Mouse (Mus musculus) layer of hippocampus, adult 2 months (tissue): ENCODE measurements at regions not wholly inside any gene's neighbourhood (a gene's known extent, or its start where the extent isn't known, plus 50 kb on each side); places are given as distances from the start of the nearest gene placed in this dataset.
"Not testable (repeated sequence)": the region's sequence is repeated elsewhere in the genome, so short reads cannot be mapped to it uniquely, and the experiment has no call there.

Experiments
- DNase-seq, 2 experiments: peaks; one replicate each; pipeline ENCODE4 v3.0.0; 2022; ENCODE audit warnings: low spot score in 2 of 2
- H3K27ac ChIP-seq: fragments of 200-600 bp; 2 replicates; pipeline ENCODE4 v1.8.1; 2022
- H3K4me3 ChIP-seq: fragments of 200-600 bp; 2 replicates; pipeline ENCODE4 v1.8.1; 2022; ENCODE audit warnings: mild to moderate bottlenecking
- CTCF ChIP-seq: fragments of 200-600 bp; conservative IDR thresholded peaks from 2 replicates; pipeline ENCODE4 v1.8.1; 2022; ENCODE audit warnings: antibody characterized with exemption, mild to moderate bottlenecking, moderate library complexity

DNA sequence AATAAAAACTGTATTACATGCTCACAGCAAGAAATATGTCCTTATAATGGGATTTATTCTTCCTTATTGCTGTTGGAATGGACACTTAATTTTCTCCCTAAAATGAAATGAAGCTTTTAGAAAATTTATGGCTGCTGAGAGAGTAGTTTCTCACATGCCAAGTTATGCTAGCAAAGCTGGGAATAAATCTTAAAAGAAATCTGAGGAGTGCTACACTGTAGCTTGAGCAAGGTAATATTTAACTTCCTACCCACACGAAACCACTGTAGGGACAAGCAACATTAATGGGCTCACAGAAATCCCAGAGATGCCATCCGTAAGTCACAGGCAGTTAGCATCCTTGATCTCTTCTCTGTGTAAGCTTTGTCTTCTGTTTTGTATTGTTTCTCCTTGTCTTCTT lies 151.0 kb upstream of the Slc13a1 start:
- H3K4me3 ChIP-seq = no peak overlapping the region
- TF ChIP-seq CTCF = no peak
- DNase-seq = no peak
- H3K27ac ChIP-seq = no peak overlapping the region

DNA sequence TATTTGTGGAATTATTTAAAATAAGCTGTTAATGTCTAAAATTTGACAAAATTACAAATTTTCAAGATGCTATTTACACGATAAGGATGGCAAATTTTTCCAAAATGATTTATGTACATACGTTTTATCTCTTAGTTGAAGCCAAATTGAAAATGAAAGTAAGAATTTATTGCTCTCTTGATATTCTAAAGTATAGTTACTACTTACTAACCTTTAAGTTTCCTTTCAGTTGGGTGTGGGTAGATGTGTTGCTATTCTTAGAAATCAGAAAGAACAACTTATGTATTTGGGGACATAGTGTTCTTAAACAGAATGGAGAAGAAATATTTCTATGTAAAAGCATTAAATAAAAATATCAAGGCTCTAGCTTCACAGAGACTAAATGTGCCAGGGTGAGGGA lies 142.8 kb upstream of the Slc13a1 start:
- TF ChIP-seq CTCF = no peak
- H3K27ac ChIP-seq = no peak overlapping the region
- no peak for DNase-seq
- H3K4me3 ChIP-seq = no peak overlapping the region

DNA sequence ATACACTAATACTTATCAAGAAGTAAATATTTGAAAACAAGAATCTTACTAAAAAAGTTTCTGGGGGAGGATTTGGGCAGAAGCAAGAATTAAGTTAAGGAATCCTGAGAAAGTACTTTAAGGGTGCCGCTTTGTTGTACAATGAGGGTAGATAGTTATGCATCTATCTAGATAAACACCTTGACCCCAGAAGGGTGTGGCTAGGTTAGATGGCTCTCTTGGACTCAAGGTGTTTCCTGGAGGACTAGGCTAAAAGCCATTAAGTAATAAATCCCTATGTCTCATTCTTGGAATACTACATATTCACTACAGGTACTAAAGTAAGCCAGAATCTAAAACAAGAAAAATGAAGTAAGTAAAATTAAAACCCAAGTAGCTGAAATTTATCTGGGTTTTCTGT lies 141.9 kb upstream of the Slc13a1 start:
- no peak for TF ChIP-seq CTCF
- no peak for DNase-seq
- Histone ChIP-seq H3K4me3 (no peak overlapping the region), H3K27ac (no peak overlapping the region)

DNA sequence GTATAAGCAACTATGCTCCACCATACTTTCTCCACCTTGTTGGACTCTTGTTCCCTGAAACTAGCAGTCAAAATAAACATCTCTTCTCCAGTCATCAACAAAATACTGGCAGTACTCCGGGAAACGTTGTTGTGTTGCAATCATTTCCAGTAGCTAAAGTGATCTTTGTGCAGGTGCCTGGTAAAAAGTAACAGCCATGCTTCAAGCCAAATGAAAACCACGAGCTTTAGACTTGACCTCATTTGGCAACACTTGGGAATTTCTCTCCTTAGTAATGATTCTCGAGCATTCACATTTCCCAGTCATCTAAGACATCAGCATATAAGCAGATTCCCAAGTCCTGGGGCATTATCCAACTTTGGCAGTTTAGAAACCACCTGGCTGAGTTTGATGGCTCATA lies 133.8 kb upstream of the Slc13a1 start:
- Histone ChIP-seq H3K4me3 (no peak overlapping the region), H3K27ac (no peak overlapping the region)
- DNase-seq = no peak
- no peak for TF ChIP-seq CTCF

DNA sequence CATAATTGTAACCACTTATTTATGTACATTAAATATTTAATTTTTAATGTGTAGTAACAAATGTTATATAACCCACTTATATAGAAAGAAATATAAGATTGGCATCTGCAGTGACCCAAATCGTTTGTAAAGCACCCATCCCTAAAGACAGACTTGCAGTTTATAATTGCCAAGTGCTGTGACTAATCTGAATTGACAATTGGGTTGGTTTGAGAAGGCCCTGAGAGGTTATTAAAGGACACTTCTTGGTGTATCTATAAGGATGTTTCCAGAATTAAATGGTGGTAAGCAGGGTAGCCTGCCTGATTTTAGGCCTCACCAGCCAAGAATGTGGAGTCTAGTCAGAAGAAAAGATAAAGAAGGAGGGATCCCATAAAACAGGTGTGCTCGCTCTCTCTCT lies 133.3 kb upstream of the Slc13a1 start:
- no peak for DNase-seq
- Histone ChIP-seq H3K27ac (no peak overlapping the region), H3K4me3 (no peak overlapping the region)
- no peak for TF ChIP-seq CTCF

DNA sequence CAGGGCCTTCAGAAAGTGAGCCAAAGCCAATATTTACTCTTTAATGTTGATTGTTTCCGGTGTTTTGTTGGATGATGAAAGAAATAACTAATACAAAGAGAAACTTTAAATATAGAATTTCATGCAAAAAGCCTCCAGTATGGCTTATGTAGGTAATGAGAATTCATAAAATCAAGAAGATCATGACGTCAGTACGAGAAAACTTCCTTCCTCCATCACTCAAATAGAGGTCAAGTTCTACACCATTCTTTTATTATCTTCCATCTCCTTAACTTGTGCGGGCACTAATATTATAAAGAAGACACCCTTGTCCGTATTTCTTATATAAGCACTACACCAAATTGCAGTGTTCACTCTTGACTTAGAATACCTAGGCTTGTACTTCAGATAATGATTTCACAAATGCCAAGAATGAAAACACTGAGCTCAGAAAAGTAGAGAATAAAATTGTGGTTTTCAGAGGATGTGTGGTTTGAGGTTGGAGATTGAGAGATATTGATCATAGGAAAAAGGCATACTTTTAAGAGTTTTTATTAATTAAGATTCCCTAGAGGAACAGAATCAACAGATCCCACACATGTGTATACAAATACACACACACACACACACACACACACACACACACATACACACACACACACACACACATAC lies 130.8 kb upstream of the Slc13a1 start:
- H3K4me3 ChIP-seq = no peak overlapping the region
- no peak overlapping the region for H3K27ac ChIP-seq
- TF ChIP-seq CTCF = no peak
- no peak for DNase-seq

DNA sequence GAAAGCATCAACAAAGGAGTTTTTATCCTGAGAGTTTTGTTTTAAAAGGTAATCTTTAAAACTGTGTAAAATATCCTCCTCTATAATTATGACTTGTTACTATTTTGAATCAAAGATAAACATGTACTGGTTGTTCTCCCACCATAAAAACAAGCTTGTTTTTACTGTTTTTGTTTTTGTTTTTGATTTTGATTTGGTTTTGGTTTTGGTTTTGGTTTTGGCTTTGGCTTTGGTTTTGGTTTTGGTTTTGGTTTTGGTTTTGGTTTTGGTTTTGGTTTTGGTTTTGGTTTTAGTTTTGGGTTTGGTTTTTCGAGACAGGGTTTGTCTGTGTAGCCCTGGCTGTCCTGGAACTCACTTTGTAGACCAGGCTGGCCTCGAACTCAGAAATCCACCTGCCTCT lies 120.9 kb upstream of the Slc13a1 start:
- not testable (repeated sequence) for DNase-seq, H3K27ac ChIP-seq, H3K4me3 ChIP-seq

DNA sequence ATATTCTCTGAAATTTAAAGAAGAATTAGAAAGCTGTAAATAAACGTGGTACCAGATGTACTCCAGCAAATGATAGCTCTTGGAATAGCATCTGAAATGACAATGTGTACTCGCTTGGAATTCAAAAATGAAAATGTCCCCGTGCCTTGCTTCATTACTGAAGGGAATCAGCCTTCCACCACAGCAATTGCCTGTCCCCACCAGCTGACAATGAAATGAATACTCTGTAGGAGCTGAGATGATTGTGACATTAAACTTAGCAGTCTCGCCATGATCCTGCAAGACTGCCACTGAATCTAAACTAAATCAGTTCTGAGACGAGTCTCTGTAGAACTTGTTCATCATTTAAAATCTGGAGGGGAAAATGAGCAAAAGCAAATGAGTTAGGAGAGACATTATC lies 104.9 kb upstream of the Slc13a1 start:
- peak overlapping the region; percentile 19; the same call in 1 of the 2 replicates for H3K27ac ChIP-seq
- TF ChIP-seq CTCF = no peak
- no peak overlapping the region for H3K4me3 ChIP-seq
- DNase-seq = peak; percentile 16 to 49

DNA sequence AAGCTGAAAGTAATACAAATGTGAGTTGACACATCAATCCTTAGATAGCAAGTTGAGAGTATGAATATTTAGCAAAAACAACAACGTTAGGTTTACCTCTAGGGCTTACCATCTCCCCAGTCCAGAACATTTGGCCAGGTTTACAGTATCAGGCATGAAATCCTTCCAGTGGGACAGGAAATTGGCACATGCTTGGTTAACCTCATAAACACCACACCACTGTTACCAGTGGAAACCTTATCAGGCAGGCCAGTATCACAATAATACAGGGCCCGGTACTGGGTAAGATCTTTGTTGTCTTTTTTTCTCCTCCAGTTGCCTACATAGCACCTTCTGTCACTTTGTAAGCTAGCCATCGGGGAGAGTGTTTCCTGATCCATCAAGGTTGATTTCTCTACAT lies 101.7 kb upstream of the Slc13a1 start:
- no peak overlapping the region for H3K27ac ChIP-seq
- no peak for TF ChIP-seq CTCF
- DNase-seq = no peak
- H3K4me3 ChIP-seq = no peak overlapping the region

DNA sequence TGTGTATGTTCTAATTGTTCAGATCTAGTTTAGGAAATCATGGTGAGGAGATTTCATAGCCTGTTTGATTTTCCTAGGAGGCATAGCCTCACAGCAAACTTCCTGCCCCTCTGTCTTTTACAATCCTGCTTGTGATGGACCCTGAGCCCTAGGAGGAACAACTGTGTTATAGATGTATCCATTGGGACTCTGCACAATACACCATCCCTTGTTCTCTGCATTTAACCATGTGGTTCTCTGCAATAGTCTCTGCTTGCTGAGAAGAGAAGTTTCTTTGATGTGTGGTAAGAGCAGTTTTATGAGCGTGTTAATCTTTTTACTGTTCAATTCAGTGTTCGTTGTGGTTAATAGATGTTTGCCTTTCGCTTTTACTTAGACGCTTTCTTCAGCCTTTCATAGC lies 95.9 kb upstream of the Slc13a1 start:
- no peak for TF ChIP-seq CTCF
- Histone ChIP-seq H3K27ac (no peak overlapping the region), H3K4me3 (no peak overlapping the region)
- DNase-seq = no peak

DNA sequence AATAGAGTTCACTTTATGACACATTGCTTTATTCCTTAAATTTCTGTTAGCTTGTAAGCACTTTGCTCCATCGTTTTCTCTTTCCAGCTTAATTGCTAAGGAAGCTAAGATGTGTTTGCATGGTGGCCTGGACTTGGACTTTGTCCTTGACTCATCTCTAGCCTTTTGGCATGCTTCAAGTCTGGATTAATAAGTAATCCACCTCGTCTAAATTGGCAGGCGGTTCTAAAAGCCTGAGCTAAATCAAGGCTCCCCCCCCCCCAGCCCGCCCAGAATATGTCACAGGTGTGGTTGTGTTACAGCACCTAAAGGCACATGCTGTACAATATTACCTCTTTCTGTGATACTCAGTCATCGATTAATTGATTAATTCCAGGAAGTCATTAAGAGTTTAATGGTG lies 94.7 kb upstream of the Slc13a1 start:
- TF ChIP-seq CTCF = no peak
- no peak for DNase-seq
- H3K27ac ChIP-seq = no peak overlapping the region
- no peak overlapping the region for H3K4me3 ChIP-seq

DNA sequence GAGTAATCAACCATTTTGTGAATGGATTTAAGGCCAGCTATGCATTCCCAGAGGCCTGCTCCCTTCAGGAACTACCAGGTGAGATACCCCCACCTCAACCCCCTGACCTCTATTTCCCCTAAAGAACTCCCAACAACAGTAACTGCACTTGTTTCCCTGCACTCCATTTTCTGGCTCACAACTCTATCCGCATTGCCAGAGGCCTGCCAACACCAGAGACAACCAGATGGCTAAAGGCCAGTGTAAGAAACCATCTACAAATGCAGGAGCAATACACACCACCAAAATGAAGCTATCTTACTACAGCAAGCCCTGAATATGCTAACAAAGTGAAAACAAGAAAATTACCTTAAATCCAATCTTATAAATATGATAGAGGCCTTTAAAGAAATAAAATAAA lies 77.7 kb upstream of the Slc13a1 start:
- Histone ChIP-seq H3K4me3 (no peak overlapping the region), H3K27ac (no peak overlapping the region)
- TF ChIP-seq CTCF = no peak
- DNase-seq = no peak

DNA sequence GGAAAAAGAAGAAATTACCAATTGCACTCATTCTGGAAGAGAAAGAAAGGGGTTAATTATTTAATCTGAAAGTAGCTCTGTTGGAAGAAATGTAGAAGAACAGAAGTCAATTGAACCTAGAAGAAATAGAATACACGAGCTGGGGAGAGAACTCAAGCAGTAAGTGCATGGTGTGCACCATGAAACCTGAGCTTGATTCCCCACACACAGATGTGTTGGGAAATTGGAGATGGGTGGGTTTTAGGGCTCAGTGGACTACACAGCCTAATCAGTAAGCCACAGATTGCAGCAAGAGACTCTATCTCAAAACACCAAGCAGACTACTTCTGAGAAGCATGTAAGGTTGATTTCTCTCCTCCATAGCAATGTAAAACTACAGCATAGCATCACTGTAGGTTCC lies 70.6 kb upstream of the Slc13a1 start:
- no peak overlapping the region for H3K27ac ChIP-seq
- H3K4me3 ChIP-seq = no peak overlapping the region
- DNase-seq = no peak
- no peak for TF ChIP-seq CTCF

DNA sequence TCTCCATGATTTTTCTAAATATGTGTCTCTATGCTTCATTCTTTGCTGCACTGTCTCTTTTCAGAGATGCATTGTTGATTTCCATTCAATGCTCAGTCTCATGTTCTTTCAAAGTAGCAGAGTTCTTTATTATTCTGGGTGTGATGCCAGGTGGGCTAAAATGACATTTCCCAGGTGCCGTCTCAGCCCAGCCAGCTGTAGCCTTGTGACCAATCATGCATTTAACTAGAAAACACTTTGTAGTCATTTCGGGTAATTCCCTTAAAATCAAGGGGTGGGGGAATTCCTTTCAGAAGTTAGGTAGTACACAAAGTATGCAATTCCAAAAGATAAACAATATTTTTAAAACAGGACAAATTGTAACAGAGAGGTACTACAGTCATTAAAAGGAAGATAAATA lies 70.2 kb upstream of the Slc13a1 start:
- no peak for TF ChIP-seq CTCF
- H3K4me3 ChIP-seq = no peak overlapping the region
- H3K27ac ChIP-seq = no peak overlapping the region
- no peak for DNase-seq

DNA sequence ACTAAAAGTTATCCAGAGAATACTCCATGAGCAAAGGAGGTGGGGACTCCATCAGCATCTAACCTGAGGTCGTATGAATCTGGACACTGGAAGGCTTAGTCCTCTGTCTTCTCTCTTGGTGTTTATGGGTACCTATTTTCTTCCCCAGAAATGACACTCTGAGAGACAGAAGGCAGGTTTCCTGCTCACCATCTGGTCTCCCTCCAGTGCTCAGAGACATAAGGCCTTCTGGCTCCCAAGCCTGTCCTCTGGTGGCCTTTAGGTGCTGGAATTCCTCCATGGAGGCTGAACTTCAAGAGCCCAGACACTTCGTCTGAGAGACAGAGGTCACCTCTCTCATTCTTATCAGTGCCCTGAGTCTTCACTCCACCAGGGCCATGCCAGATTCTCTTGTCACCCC lies 65.7 kb upstream of the Slc13a1 start:
- no peak for DNase-seq
- TF ChIP-seq CTCF = no peak
- H3K4me3 ChIP-seq = no peak overlapping the region
- no peak overlapping the region for H3K27ac ChIP-seq
